27 mouse cellular contexts compared by ENCODE assay signal in genomic region chr1:70037384-70037783, GRCm38 (mm10).
"Had no signal": no experiment of that assay in that cellular context is flagged by ENCODE, and none has a peak within 500 bp of the region (broad histone marks: within the 10 kb centered on the region; RNA-seq: fewer than 3 reads in every experiment).

No protein-coding gene starts in this region.

- H3K4me2 ChIP-seq: heart, embryonic 12.5 days; hindbrain, embryonic 12.5 days; hindbrain, embryonic 14.5 days; intestine, embryonic 15.5 days; kidney, embryonic 15.5 days; limb, embryonic 13.5 days; limb, embryonic 15.5 days; liver, embryonic 12.5 days had no signal

- H3K9ac ChIP-seq: heart, embryonic 12.5 days; hindbrain, embryonic 12.5 days; hindbrain, embryonic 14.5 days; intestine, embryonic 15.5 days; kidney, embryonic 15.5 days; limb, embryonic 13.5 days; limb, embryonic 15.5 days; liver, embryonic 12.5 days; liver, embryonic 14.5 days had no signal

- H3K9me3 ChIP-seq: heart, embryonic 10.5 days; heart, embryonic 12.5 days; hindbrain, embryonic 10.5 days; hindbrain, embryonic 12.5 days; intestine, embryonic 15.5 days; kidney, embryonic 15.5 days; limb, embryonic 13.5 days; limb, embryonic 15.5 days; liver, embryonic 12.5 days had no signal

- H3K36me3 ChIP-seq: heart, embryonic 10.5 days; heart, embryonic 12.5 days; hindbrain, embryonic 10.5 days; hindbrain, embryonic 12.5 days; intestine, embryonic 15.5 days; kidney, embryonic 15.5 days; limb, embryonic 13.5 days; limb, embryonic 15.5 days; liver, embryonic 12.5 days had no signal

- H3K27me3 ChIP-seq: heart, embryonic 12.5 days; hindbrain, embryonic 12.5 days; intestine, embryonic 15.5 days; kidney, embryonic 15.5 days; limb, embryonic 13.5 days; limb, embryonic 15.5 days; liver, embryonic 12.5 days had no signal

- H3K4me1 ChIP-seq: heart, embryonic 10.5 days; heart, embryonic 12.5 days; hindbrain, embryonic 10.5 days; hindbrain, embryonic 12.5 days; intestine, embryonic 15.5 days; kidney, embryonic 15.5 days; limb, embryonic 13.5 days; limb, embryonic 15.5 days; liver, embryonic 12.5 days had no signal

- H3K4me3 ChIP-seq: heart, embryonic 10.5 days; heart, embryonic 12.5 days; hindbrain, embryonic 10.5 days; hindbrain, embryonic 12.5 days; intestine, embryonic 15.5 days; kidney, embryonic 15.5 days; limb, embryonic 13.5 days; limb, embryonic 15.5 days; liver, embryonic 12.5 days had no signal

- ATAC-seq: hindbrain, embryonic 16.5 days; inflammation-experienced regulatory T-cells, adult 6 months; intestine, embryonic 15.5 days; intestine, postnatal 0 days; liver, embryonic 12.5 days had no signal

- H3K27ac ChIP-seq: heart, embryonic 10.5 days; hindbrain, embryonic 10.5 days; hindbrain, embryonic 12.5 days; hindbrain, embryonic 14.5 days; intestine, embryonic 15.5 days; kidney, embryonic 15.5 days; kidney, postnatal 0 days; limb, embryonic 13.5 days; limb, embryonic 15.5 days; liver, embryonic 12.5 days; liver, embryonic 14.5 days had no signal

- DNase-seq: gastrocnemius, postnatal 10 days; gastrocnemius, postnatal 25 days; heart, adult 18-20 months; heart, postnatal 10 days; heart, postnatal 4 days; kidney, adult 18-20 months; kidney, adult 9 months; kidney, postnatal 14 days; kidney, postnatal 36 days; layer of hippocampus, adult 9-11 months; layer of hippocampus, postnatal 36 days; left cerebral cortex, postnatal 4 days had no signal
